21 mouse cellular contexts compared by ENCODE assay signal in genomic region chr10:59808677-59809076, GRCm38 (mm10).
"Had no signal": no experiment of that assay in that cellular context is flagged by ENCODE, and none has a peak within 500 bp of the region (broad histone marks: within the 10 kb centered on the region; RNA-seq: fewer than 3 reads in every experiment).

No protein-coding gene starts in this region.

- H3K36me3 ChIP-seq: lung, embryonic 15.5 days had no signal

- DNase-seq: liver, embryonic 13.5 days; liver, postnatal 0 days; lung, adult 2 months; lung, postnatal 14 days; lung, postnatal 36 days; retina, postnatal 1 day; right cerebral cortex, adult 18-20 months; right cerebral cortex, postnatal 25 days; right cerebral cortex, postnatal 4 days; spleen, adult 18-20 months; thymus, adult 18-20 months; thymus, postnatal 14 days; thymus, postnatal 36 days had no signal

- H3K27ac ChIP-seq: liver, embryonic 15.5 days; lung, embryonic 15.5 days; macrophage; midbrain, embryonic 12.5 days; neural tube, embryonic 13.5 days had no signal

- H3K4me3 ChIP-seq: liver, embryonic 13.5 days; liver, embryonic 15.5 days; lung, embryonic 15.5 days; midbrain, embryonic 12.5 days; neural tube, embryonic 13.5 days had no signal

- H3K9me3 ChIP-seq: liver, embryonic 13.5 days; liver, embryonic 15.5 days; lung, embryonic 15.5 days; megakaryocyte, embryonic 14.5 days; midbrain, embryonic 12.5 days; neural tube, embryonic 13.5 days had no signal

- H3K4me2 ChIP-seq: liver, embryonic 11.5 days; liver, embryonic 13.5 days; liver, embryonic 15.5 days; lung, embryonic 15.5 days; midbrain, embryonic 12.5 days; neural tube, embryonic 13.5 days had no signal

- H3K27me3 ChIP-seq: liver, embryonic 13.5 days; liver, embryonic 15.5 days; lung, embryonic 15.5 days; megakaryocyte, embryonic 14.5 days; midbrain, embryonic 12.5 days; neural tube, embryonic 13.5 days had no signal

- H3K9ac ChIP-seq: liver, embryonic 13.5 days; liver, embryonic 15.5 days; liver, postnatal 0 days; lung, embryonic 15.5 days; midbrain, embryonic 12.5 days; neural tube, embryonic 13.5 days had no signal

- ATAC-seq: liver, postnatal 0 days; lung, postnatal 0 days had no signal
